ENCODE assay signal across 8 mouse cellular contexts in genomic region chr6:51998409-51999156, GRCm38 (mm10). TPM values are rescaled to one million over a fixed set of nuclear protein-coding genes. Genes with fewer than 3 reads are reported as not detected.
DNase-seq lines count a peak whose midpoint lies in the region; ATAC-seq and TF ChIP-seq lines count a peak whose summit lies in the region.

No protein-coding gene starts in this region.

- CTCF ChIA-PET in Patski (lab: Charles Lee): interaction anchor here (1.3 to 2.4 kb wide), 3 partner anchors 185 to 206 kb away, joined by 4 to 6 read pairs (median 5); partner anchors contain the start of gene Hoxa5

- WGBS in hindbrain, embryonic 11.5 days: 58% methylated on average over 7 of the region's 7 CpGs
- WGBS in hindbrain, embryonic 10.5 days: 55% methylated on average over 7 of the region's 7 CpGs

- peak; percentile 58 for DNase-seq in hindbrain, embryonic 11.5 days (ENCODE audit: low spot score)
- DNase-seq in hindbrain, embryonic 10.5 days (ENCODE audit: low spot score): no peak
- DNase-seq in 3T3-L1 (ENCODE audit: low read depth, low spot score) (peak; percentile 75), Patski (ENCODE audit: low read depth, low spot score) (peak; percentile 41)
- peak; percentile 49 to 57 for DNase-seq in kidney, postnatal 4 days
- DNase-seq in right cerebral cortex, adult 2 months (ENCODE audit: low spot score in 2 of 2): no peak
- DNase-seq in frontal cortex, postnatal 25 days (ENCODE audit: low spot score in 2 of 2): no peak
- no peak for DNase-seq in spleen, postnatal 14 days (ENCODE audit: low spot score in 2 of 2)

- no peak overlapping the region for H3K4me2 ChIP-seq in hindbrain, embryonic 11.5 days (replicated peaks; ENCODE audit: low read depth, low read length)

- in situ Hi-C loops in Patski (cut with MboI; ENCODE audit: low pct_unique_long_range_greater_than_20kb): no loop called here

- H3K36me3 ChIP-seq in hindbrain, embryonic 11.5 days (ENCODE audit: control insufficient read depth, insufficient read depth, low read length): no peaks in the 10 kb centered on the region
- no peaks in the 10 kb centered on the region for H3K36me3 ChIP-seq in hindbrain, embryonic 10.5 days

- no peaks in the 10 kb centered on the region; the same call in 1 of the 2 replicates for H3K27me3 ChIP-seq in hindbrain, embryonic 11.5 days (ENCODE audit: control insufficient read depth, insufficient read depth, low read length)
- peaks cover 36% of the 10 kb centered on the region for H3K27me3 ChIP-seq in hindbrain, embryonic 10.5 days (ENCODE audit: insufficient read depth, poor library complexity, severe bottlenecking)
- H3K27me3 ChIP-seq in Patski: no peaks in the 10 kb centered on the region

- H3K9ac ChIP-seq in hindbrain, embryonic 11.5 days (ENCODE audit: low read depth, low read length): no peak overlapping the region

- H3K9me3 ChIP-seq in hindbrain, embryonic 11.5 days (ENCODE audit: control insufficient read depth, low read length): no peaks in the 10 kb centered on the region
- H3K9me3 ChIP-seq in hindbrain, embryonic 10.5 days: no peaks in the 10 kb centered on the region

- TF ChIP-seq CTCF in Patski (IDR thresholded peaks at IDR 0.05): peak; percentile 74

- POLR2A ChIA-PET in Patski (lab: Charles Lee): interaction anchor here (1.1 kb wide), 1 partner anchor 227 kb away, joined by 3 read pairs; no protein-coding TSS in a partner anchor

- ATAC-seq in hindbrain, embryonic 11.5 days (ENCODE audit: low FRiP score): no peak
- no peak for ATAC-seq in Patski

- H3K4me3 ChIP-seq in hindbrain, embryonic 11.5 days (ENCODE audit: low read depth, low read length): no peak overlapping the region
- H3K4me3 ChIP-seq in hindbrain, embryonic 10.5 days: no peak overlapping the region

- H3K4me1 ChIP-seq in hindbrain, embryonic 11.5 days (replicated peaks; ENCODE audit: control insufficient read depth, insufficient read depth, low read length): no peaks in the 10 kb centered on the region
- H3K4me1 ChIP-seq in hindbrain, embryonic 10.5 days (replicated peaks): no peaks in the 10 kb centered on the region

- H3K27ac ChIP-seq in hindbrain, embryonic 11.5 days (ENCODE audit: low read depth, low read length): no peak overlapping the region
- no peak overlapping the region for H3K27ac ChIP-seq in hindbrain, embryonic 10.5 days

RNA-seq across cellular contexts. Expression of gene Skap2, which starts 13.8 kb away (rescaled TPM):
- 29.0 and 30.9 TPM in 2 replicates for polyA plus RNA-seq in hindbrain, embryonic 11.5 days (2014; fragmentation: Nextera tagmentation; extraction: Ambion mirVana)
- polyA plus RNA-seq in hindbrain, embryonic 10.5 days (2016; fragmentation: Nextera tagmentation; extraction: Ambion mirVana): 14.5 and 18.1 TPM in 2 replicates
- 83.3 TPM for polyA plus RNA-seq in Patski (2021)

Comparison
In these comparisons a context has a peak if more than half of its experiments do, and no peak if none do; other contexts are left out.
1. DNase-seq: peak in hindbrain, embryonic 11.5 days (single experiment), 3T3-L1 (single experiment), Patski (single experiment) and kidney, postnatal 4 days (2 of 2); none in hindbrain, embryonic 10.5 days (single experiment), right cerebral cortex, adult 2 months (0 of 2), frontal cortex, postnatal 25 days (0 of 2) and spleen, postnatal 14 days (0 of 2).